Mouse (Mus musculus): ENCODE results near the gene Zfp174. TPM values are rescaled to one million over a fixed set of nuclear protein-coding genes. Genes with fewer than 3 reads are reported as not detected.
A peak's percentile ranks its signal among the peaks of the same experiment; 100 is the strongest.
"Not testable (repeated sequence)": the region's sequence is repeated elsewhere in the genome, so short reads cannot be mapped to it uniquely, and the experiment has no call there.

The Zfp174 gene
- 2.0 and 2.2 TPM in 2 replicates for total RNA-seq (2017)

GRCm38 (mm10) chr16:3846711-3847518 lies at the start of gene Zfp174:
Gene Zfp174, plus strand, starts transcription at chr16:3847268.
- peak; percentile 100 for ATAC-seq (ENCODE audit: extremely low read depth, insufficient number of reproducible peaks, low FRiP score, poor library complexity, severe bottlenecking)

DNA sequence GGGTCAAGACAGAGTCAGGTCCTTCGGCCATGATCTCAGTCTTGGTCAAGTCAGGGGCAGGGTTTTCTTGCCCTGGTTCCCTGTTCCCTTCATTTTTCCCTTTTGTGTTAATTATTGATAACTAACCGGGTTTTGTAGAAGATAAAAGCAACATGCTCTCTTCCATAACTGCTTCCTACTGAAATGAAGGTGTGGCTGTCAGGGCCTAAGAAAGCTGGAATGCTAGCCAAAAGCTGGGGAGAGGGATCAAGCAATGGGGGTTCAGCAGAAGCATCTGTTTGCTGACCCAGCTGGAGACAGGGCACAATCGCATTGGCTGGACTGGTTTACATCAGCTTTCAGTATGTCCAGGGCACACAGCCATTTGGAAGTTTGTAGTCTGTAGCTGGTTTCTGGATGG lies 38.9 kb upstream of the Zfp174 start:
- no peak for ATAC-seq (ENCODE audit: extremely low read depth, insufficient number of reproducible peaks, low FRiP score, poor library complexity, severe bottlenecking)

GRCm38 (mm10) chr16:3814667-3815066 lies 32.4 kb upstream of the Zfp174 start:
- ATAC-seq (ENCODE audit: extremely low read depth, insufficient number of reproducible peaks, low FRiP score, poor library complexity, severe bottlenecking): peak; percentile 51; the same call in 1 of the 2 replicates

- no peak for ATAC-seq (ENCODE audit: extremely low read depth, insufficient number of reproducible peaks, low FRiP score, poor library complexity, severe bottlenecking)
These were observed 26.9 kb upstream of the Zfp174 start for GRCm38 (mm10) chr16:3820202-3820601.

GRCm38 (mm10) chr16:3828021-3828420 lies 19.0 kb upstream of the Zfp174 start:
- no peak for ATAC-seq (ENCODE audit: extremely low read depth, insufficient number of reproducible peaks, low FRiP score, poor library complexity, severe bottlenecking)

DNA sequence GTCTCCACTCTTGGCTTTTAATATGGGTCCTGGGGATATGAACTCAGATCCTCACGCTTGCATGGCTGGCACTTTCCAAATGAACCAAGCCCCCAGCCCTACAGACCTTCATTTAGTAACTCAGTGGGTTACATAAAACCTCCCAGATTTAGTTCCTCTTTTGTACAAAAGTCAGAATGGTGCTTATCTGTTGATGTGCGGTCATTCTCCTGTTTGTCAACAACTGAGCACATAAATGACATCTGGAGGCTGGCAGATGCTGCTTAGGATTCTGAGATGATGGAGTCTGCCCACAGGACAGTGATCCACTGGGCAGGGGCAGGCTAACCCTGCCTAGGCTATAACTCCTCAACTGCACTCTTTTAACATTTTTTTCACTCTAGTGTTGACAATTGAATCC lies 17.3 kb upstream of the Zfp174 start:
- no peak for ATAC-seq (ENCODE audit: extremely low read depth, insufficient number of reproducible peaks, low FRiP score, poor library complexity, severe bottlenecking)

DNA sequence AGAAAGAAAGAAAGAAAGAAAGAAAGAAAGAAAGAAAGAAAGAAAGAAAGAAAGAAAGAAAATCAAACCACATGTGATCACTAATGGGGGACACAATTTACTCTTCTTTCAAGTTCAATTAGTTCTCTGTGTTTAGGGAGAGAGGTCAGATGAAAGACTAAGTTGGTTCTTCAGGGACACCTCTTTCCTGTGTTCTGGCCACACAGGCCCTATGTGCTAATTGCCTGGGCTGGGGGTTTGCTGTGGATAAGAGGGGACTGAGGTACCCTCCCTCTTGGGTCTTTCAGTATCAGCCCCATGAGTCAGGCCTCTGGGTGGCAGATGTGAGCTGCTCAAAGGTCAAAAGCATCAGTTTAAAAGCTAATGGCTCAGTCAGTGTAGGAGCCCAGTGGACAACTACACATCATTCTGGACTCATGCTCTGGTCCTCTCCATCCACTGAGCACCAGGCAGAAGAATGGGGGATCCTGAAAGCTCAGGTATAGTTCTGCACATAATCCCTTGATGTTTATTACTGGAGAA lies 16.4 kb upstream of the Zfp174 start, which contains the start of gene Olfr15:
Gene Olfr15 (plus strand): TSS at position 291 of the 522 bp plus-strand sequence.
- ATAC-seq (ENCODE audit: extremely low read depth, insufficient number of reproducible peaks, low FRiP score, poor library complexity, severe bottlenecking): no peak

- no peak for ATAC-seq (ENCODE audit: extremely low read depth, insufficient number of reproducible peaks, low FRiP score, poor library complexity, severe bottlenecking)
These were observed 11.6 kb upstream of the Zfp174 start for GRCm38 (mm10) chr16:3835461-3835860.

GRCm38 (mm10) chr16:3839157-3839885 lies 7.7 kb upstream of the Zfp174 start:
- peak; percentile 53; the same call in 1 of the 2 replicates for ATAC-seq (ENCODE audit: extremely low read depth, insufficient number of reproducible peaks, low FRiP score, poor library complexity, severe bottlenecking)

GRCm38 (mm10) chr16:3842989-3843388 lies 4.1 kb upstream of the Zfp174 start:
- no peak for ATAC-seq (ENCODE audit: extremely low read depth, insufficient number of reproducible peaks, low FRiP score, poor library complexity, severe bottlenecking)

DNA sequence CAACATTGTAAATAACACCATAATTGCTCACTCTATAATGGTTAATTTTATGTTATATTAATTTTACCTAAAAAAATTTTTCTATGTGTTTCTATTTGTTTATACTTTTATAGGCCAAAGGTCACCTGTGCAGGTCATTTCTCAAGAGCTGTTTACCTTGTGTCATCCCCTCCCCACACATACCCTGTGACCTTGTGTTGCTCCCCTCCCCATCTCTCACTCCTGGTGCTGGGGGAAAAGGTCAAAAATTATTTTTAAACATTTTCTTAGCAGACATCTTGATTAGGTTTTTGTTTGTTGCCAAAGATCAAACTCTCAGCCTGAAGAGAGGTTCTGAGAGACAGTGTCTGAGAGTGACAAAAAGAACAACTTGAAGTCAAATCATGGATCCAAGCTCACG lies 3.3 kb upstream of the Zfp174 start:
- ATAC-seq (ENCODE audit: extremely low read depth, insufficient number of reproducible peaks, low FRiP score, poor library complexity, severe bottlenecking): no peak

GRCm38 (mm10) chr16:3847871-3848270 lies 803 bp downstream of the Zfp174 start:
- no peak for ATAC-seq (ENCODE audit: extremely low read depth, insufficient number of reproducible peaks, low FRiP score, poor library complexity, severe bottlenecking)

- ATAC-seq (ENCODE audit: extremely low read depth, insufficient number of reproducible peaks, low FRiP score, poor library complexity, severe bottlenecking): no peak
These were observed 1.3 kb downstream of the Zfp174 start for GRCm38 (mm10) chr16:3848416-3848815.

DNA sequence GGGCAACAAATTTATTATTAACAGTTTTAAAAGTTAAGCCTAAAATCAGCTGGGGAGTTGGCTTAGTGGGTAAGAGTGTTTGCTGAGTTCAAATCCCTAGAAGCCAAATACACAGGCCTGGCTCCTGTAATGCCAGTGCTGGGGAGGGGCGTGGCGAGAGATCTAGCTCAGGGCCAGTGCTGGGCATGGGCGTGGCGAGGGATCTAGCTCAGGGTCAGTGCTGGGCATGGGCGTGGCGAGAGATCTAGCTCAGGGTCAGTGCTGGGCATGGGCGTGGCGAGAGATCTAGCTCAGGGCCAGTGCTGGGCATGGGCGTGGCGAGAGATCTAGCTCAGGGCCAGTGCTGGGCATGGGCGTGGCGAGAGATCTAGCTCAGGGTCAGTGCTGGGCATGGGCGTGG lies 4.2 kb downstream of the Zfp174 start:
- ATAC-seq (ENCODE audit: extremely low read depth, insufficient number of reproducible peaks, low FRiP score, poor library complexity, severe bottlenecking): not testable (repeated sequence)

DNA sequence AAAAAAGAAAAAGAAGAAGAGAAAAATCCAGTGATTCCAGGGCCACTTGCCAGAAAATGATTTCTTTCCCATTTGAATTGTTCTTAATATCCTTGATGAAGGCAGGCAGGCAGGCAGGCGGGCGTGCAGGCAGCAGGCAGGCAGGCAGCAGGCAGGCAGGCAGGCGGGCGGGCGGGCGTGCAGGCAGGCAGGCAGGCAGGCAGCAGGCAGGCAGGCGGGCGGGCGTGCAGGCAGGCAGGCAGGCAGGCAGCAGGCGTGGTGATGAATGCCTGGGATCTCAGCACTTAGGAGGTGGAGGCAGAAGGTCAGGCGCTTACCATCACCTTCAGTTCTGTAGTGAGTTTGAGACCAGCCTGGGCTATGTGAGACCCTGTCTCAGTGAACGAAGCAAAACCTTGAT lies 5.5 kb downstream of the Zfp174 start:
- ATAC-seq (ENCODE audit: extremely low read depth, insufficient number of reproducible peaks, low FRiP score, poor library complexity, severe bottlenecking): no peak

DNA sequence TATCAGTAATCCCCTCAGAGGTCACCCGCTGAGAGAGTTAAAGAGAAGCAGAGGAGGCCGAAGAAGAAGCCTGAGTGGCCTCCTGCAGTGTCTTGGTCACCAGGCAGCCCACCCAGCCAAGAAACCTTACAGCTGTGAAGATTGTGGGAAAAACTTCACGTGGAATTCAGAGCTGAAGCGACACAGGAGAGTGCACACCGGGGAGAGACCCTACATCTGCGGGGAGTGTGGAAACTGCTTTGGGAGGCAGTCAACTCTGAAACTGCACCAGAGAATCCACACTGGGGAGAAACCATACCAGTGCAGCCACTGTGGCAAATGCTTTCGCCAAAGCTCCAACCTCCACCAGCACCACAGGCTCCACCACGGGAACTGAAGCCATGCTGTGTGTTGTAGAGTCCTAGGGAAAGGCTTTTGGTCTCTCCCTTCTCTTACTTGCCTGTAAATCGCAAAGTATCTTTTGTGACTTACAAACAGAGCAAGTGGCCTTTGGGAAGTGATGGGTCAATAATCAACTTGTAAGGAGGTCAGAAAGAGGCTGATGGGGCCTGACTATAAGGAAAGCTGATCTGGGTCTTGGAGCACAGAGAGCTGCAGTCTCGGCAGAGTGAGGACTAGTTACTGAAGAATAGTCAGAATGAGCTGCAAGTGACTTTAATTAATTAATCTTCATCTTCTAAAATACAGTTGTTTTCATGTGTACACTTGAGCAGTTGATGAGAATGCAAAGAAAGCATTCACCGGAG lies 7.5 kb downstream of the Zfp174 start:
- ATAC-seq (ENCODE audit: extremely low read depth, insufficient number of reproducible peaks, low FRiP score, poor library complexity, severe bottlenecking): no peak

GRCm38 (mm10) chr16:3855776-3856175 lies 8.7 kb downstream of the Zfp174 start:
- no peak for ATAC-seq (ENCODE audit: extremely low read depth, insufficient number of reproducible peaks, low FRiP score, poor library complexity, severe bottlenecking)

GRCm38 (mm10) chr16:3859254-3859653 lies 12.2 kb downstream of the Zfp174 start:
- ATAC-seq (ENCODE audit: extremely low read depth, insufficient number of reproducible peaks, low FRiP score, poor library complexity, severe bottlenecking): no peak

- ATAC-seq (ENCODE audit: extremely low read depth, insufficient number of reproducible peaks, low FRiP score, poor library complexity, severe bottlenecking): peak; percentile 42
These were observed 24.7 kb downstream of the Zfp174 start for GRCm38 (mm10) chr16:3871815-3872214.

Measured in neutrophil, adult 5-6 weeks (primary cell).